ENCODE assay signal across 10 mouse cellular contexts in the genomic region with DNA sequence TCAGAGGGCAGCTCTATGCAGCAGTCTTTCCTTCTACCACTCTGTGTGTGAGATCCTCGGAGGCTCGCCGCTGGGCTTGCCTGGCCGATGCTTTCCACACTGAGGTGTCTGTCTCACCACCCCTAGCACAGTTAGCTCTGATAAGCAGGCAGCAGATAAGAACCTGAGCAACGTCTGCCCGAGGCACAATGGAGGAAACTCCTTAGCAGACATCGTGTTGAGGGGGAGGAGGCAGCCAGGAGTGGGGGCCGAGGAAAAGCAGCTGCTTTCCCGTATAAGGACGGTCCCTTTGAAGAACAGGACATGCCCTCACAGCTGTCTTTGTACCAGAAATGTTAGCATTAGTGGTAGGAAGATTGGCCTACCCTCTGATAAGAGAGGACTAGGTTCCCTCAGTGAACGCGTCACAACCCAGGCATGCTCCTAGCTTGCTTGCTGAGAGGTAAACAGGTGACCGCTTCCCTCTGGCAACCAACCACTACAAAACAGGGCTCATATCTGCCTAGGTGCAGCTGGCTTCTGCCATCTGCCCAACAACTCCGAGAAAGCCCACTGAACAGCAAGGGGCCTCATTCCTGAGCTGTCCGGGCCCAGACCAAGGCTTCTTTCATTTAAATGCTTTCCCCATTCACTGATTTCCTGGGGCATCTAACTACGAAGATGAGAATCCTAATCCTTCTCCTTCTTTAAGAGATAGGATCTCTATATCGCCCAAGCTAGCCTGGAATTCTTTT. TPM values are rescaled to one million over a fixed set of nuclear protein-coding genes. Genes with fewer than 3 reads are reported as not detected.
DNase-seq lines count a peak whose midpoint lies in the region; ATAC-seq and TF ChIP-seq lines count a peak whose summit lies in the region.
"Had no signal": no experiment of that assay in that cellular context is flagged by ENCODE, and none has a peak within 500 bp of the region (broad histone marks: within the 10 kb centered on the region; RNA-seq: fewer than 3 reads in every experiment).

No protein-coding gene starts in this region.

- ATAC-seq in heart, embryonic 14.5 days (ENCODE audit: insufficient number of reproducible peaks, insufficient read depth, low FRiP score, low read depth): no peak
- peak; percentile 11; the same call in 1 of the 2 replicates for ATAC-seq in liver, embryonic 16.5 days (ENCODE audit: low read depth)
- no peak for ATAC-seq in activated CD4-positive, CD25-positive, alpha-beta regulatory T cell, adult 4 months

- no peak for DNase-seq in heart, postnatal 14 days
- peak; percentile 58 for DNase-seq in c-Kit-positive CD71-positive TER-119-negative erythroid progenitor cells, embryonic 14.5 days (ENCODE audit: low read depth)
- DNase-seq in layer of hippocampus, adult 9-10 months (ENCODE audit: low spot score): no peak
- no peak for DNase-seq in kidney, postnatal 25 days
- DNase-seq: layer of hippocampus, postnatal 36 days; right cerebral cortex, postnatal 25 days had no signal

- intact Hi-C loops in heart, postnatal 14 days (cut with DNase I): no loop called here

- peak overlapping the region in 1 of 2 experiments; percentile 9; a peak in 1 of 4 replicates for H3K4me3 ChIP-seq in heart, embryonic 14.5 days (ENCODE audit: control insufficient read depth in 1 of 2, insufficient read depth in 1 of 2, low read depth in 1 of 2, low read length in 2 of 2)
- peak overlapping the region; percentile 35 for H3K4me3 ChIP-seq in E14TG2a.4 (replicated peaks; ENCODE audit: low read length)
- peak overlapping the region; percentile 29 for H3K4me3 ChIP-seq in liver, embryonic 16.5 days (ENCODE audit: low read depth, low read length)

- H3K27ac ChIP-seq in heart, embryonic 14.5 days (replicated peaks in 1 of 2; ENCODE audit: control insufficient read depth in 1 of 2, insufficient read depth in 1 of 2, low read depth in 2 of 2, low read length in 2 of 2): no peak overlapping the region; a peak in 1 of 4 replicates
- peak overlapping the region; percentile 58 for H3K27ac ChIP-seq in liver, embryonic 16.5 days (ENCODE audit: low read length)

- H3K27me3 ChIP-seq in heart, embryonic 14.5 days (ENCODE audit: control insufficient read depth, insufficient read depth, low read length): peaks cover 5% of the 10 kb centered on the region; the same call in 1 of the 2 replicates
- H3K27me3 ChIP-seq in E14TG2a.4 (ENCODE audit: insufficient read depth, low read length): no peaks in the 10 kb centered on the region
- H3K27me3 ChIP-seq in liver, embryonic 16.5 days (ENCODE audit: control insufficient read depth, insufficient read depth, low read depth, low read length): no peaks in the 10 kb centered on the region

- H3K4me2 ChIP-seq in heart, embryonic 14.5 days (ENCODE audit: low read length): peak overlapping the region; percentile 56
- peak overlapping the region; percentile 51 for H3K4me2 ChIP-seq in liver, embryonic 16.5 days (ENCODE audit: low read depth, low read length)

- no peak for TF ChIP-seq CTCF in E14TG2a.4 (conservative IDR thresholded peaks at IDR 0.05; ENCODE audit: low read length)

- H3K4me1 ChIP-seq in heart, embryonic 14.5 days (ENCODE audit: control insufficient read depth in 2 of 2, insufficient read depth in 2 of 2, low read length in 2 of 2): peaks cover 9 to 19% of the 10 kb centered on the region in 2 experiments
- peaks cover 78% of the 10 kb centered on the region for H3K4me1 ChIP-seq in E14TG2a.4 (replicated peaks; ENCODE audit: low read depth, low read length)
- H3K4me1 ChIP-seq in liver, embryonic 16.5 days (ENCODE audit: control insufficient read depth, low read depth, low read length): peaks cover 49% of the 10 kb centered on the region

- no peaks in the 10 kb centered on the region for H3K9me3 ChIP-seq in heart, embryonic 14.5 days (ENCODE audit: control insufficient read depth, low read length)
- no peaks in the 10 kb centered on the region for H3K9me3 ChIP-seq in E14TG2a.4 (ENCODE audit: low read length)
- H3K9me3 ChIP-seq in liver, embryonic 16.5 days (replicated peaks; ENCODE audit: control insufficient read depth, low read length): no peaks in the 10 kb centered on the region

- H3K36me3 ChIP-seq in heart, embryonic 14.5 days (ENCODE audit: control insufficient read depth, insufficient read depth, low read length): no peaks in the 10 kb centered on the region
- peaks cover 3% of the 10 kb centered on the region for H3K36me3 ChIP-seq in E14TG2a.4 (ENCODE audit: insufficient read depth, low read length)
- no peaks in the 10 kb centered on the region for H3K36me3 ChIP-seq in liver, embryonic 16.5 days (ENCODE audit: control insufficient read depth, insufficient read depth)

- peak overlapping the region; percentile 48 for H3K9ac ChIP-seq in heart, embryonic 14.5 days (ENCODE audit: low read length)
- H3K9ac ChIP-seq in liver, embryonic 16.5 days (ENCODE audit: low read depth, low read length): peak overlapping the region; percentile 36; the same call in 1 of the 2 replicates

- WGBS in heart, embryonic 14.5 days: 15% methylated on average over 17 of the region's 17 CpGs
- WGBS in liver, embryonic 16.5 days (ENCODE audit: insufficient replicate concordance): 17% methylated on average over 17 of the region's 17 CpGs

RNA-seq across cellular contexts. Expression of a gene that starts 4.4 kb away (rescaled TPM):
- polyA plus RNA-seq in heart, embryonic 14.5 days (2014; fragmentation: Nextera tagmentation; extraction: Ambion mirVana): 53.1 and 54.7 TPM in 2 replicates
- 10 to 100 TPM; 17.6 to 20.0 TPM for total RNA-seq in heart, postnatal 14 days (2021)
- polyA plus RNA-seq in liver, embryonic 16.5 days (2015; fragmentation: Nextera tagmentation; extraction: Ambion mirVana): 15.5 and 16.3 TPM in 2 replicates
- 10 to 100 TPM; 10.4 to 12.4 TPM for polyA plus RNA-seq in activated CD4-positive, CD25-positive, alpha-beta regulatory T cell, adult 4 months (2017; shearing (Covaris generic))

RNA-seq across cellular contexts. Expression of a gene that starts 24.2 kb away (rescaled TPM):
- polyA plus RNA-seq in heart, embryonic 14.5 days (2014; fragmentation: Nextera tagmentation; extraction: Ambion mirVana): not detected in 2 replicates
- not detected for total RNA-seq in heart, postnatal 14 days (2021)
- not detected in 2 replicates for polyA plus RNA-seq in liver, embryonic 16.5 days (2015; fragmentation: Nextera tagmentation; extraction: Ambion mirVana)
- polyA plus RNA-seq in activated CD4-positive, CD25-positive, alpha-beta regulatory T cell, adult 4 months (2017; shearing (Covaris generic)): not detected
- total RNA-seq: layer of hippocampus, postnatal 36 days had no signal

RNA-seq across cellular contexts. Expression of a gene that starts 27.8 kb away (rescaled TPM):
- polyA plus RNA-seq in heart, embryonic 14.5 days (2014; fragmentation: Nextera tagmentation; extraction: Ambion mirVana): 6.4 and 7.4 TPM in 2 replicates
- total RNA-seq in heart, postnatal 14 days (2021): 10 to 100 TPM; 13.1 to 15.4 TPM
- 2.4 and 2.5 TPM in 2 replicates for polyA plus RNA-seq in liver, embryonic 16.5 days (2015; fragmentation: Nextera tagmentation; extraction: Ambion mirVana)
- 1 to 10 TPM; 8.3 to 8.5 TPM for polyA plus RNA-seq in activated CD4-positive, CD25-positive, alpha-beta regulatory T cell, adult 4 months (2017; shearing (Covaris generic))
